Mouse (Mus musculus) lung, embryonic 14.5 days (tissue): ENCODE data around the gene Map4. TPM values are rescaled to one million over a fixed set of nuclear protein-coding genes. Genes with fewer than 3 reads are reported as not detected.

Experiments
- ATAC-seq: fragments of 200-750 bp; cut with Nextera tagmentation; 2 replicates; pipeline ENCODE4 v1.8.0; 2017; ENCODE audit warnings: mild to moderate bottlenecking, moderate TSS enrichment, moderate library complexity; ENCODE audit not compliant: insufficient read depth
- DNase-seq: peaks from one replicate; pipeline ENCODE4 v3.0.0-alpha.2; 2015
- H3K27ac ChIP-seq: fragments of 300-500 bp; sonication (generic); 2 replicates; pipeline ENCODE4 v1.5.1; 2014; ENCODE audit warnings: low read depth, mild to moderate bottlenecking, moderate library complexity
- H3K27me3 ChIP-seq: fragments of 300-500 bp; sonication (generic); 2 replicates; pipeline ENCODE4 v1.6.1; 2014; ENCODE audit warnings: low read length, control low read depth; ENCODE audit not compliant: insufficient read depth
- H3K36me3 ChIP-seq: fragments of 300-500 bp; sonication (generic); 2 replicates; pipeline ENCODE4 v1.6.1; 2014; ENCODE audit warnings: control low read depth; ENCODE audit not compliant: insufficient read depth
- H3K4me1 ChIP-seq: fragments of 300-500 bp; sonication (generic); 2 replicates; pipeline ENCODE4 v1.6.1; 2014; ENCODE audit warnings: antibody characterized with exemption, control low read depth; ENCODE audit not compliant: insufficient read depth
- H3K4me2 ChIP-seq: fragments of 300-500 bp; sonication (generic); 2 replicates; pipeline ENCODE4 v1.6.1; 2014; ENCODE audit warnings: mild to moderate bottlenecking
- H3K4me3 ChIP-seq: fragments of 300-500 bp; sonication (generic); 2 replicates; pipeline ENCODE4 v1.5.1; 2014; ENCODE audit warnings: low read depth, low read length
- H3K9ac ChIP-seq: fragments of 300-500 bp; sonication (generic); 2 replicates; pipeline ENCODE4 v1.6.1; 2014
- H3K9me3 ChIP-seq: fragments of 300-500 bp; sonication (generic); 2 replicates; pipeline ENCODE4 v1.6.1; 2016; ENCODE audit warnings: low read depth, low read length, control low read depth
- CTCF ChIP-seq: IDR thresholded peaks from 2 replicates; pipeline ENCODE4 v1.5.1; 2016; ENCODE audit warnings: antibody characterized with exemption, low read depth
- WGBS: fragments of 180-500 bp; shearing (Covaris S2); extraction: QIAGEN DNeasy Blood & Tissue Kit; methylation state at CpG from one replicate; pipeline ENCODE4 v1.1.7; 2014; 5-methylcytosine and 5-hydroxymethylcytosine counted together
- polyA plus RNA-seq: library from polyadenylated mRNA; unstranded; fragments of >200 nt; fragmentation: Nextera tagmentation; extraction: Ambion mirVana; gene quantifications from 2 replicates; pipeline ENCODE4 v1.2.1, GENCODE M21; 2014

The Map4 gene
- polyA plus RNA-seq, 1 experiment from 2014 or later, result 57.5 TPM

GRCm38 (mm10) chr9:109989084-109989483, 57.8 kb downstream of the Map4 start:
- H3K27ac ChIP-seq, result no peak overlapping the region
- peak; percentile 38 for DNase-seq
- no peak for TF ChIP-seq CTCF
- ATAC-seq, result no peak
- H3K9ac ChIP-seq, result no peak overlapping the region
- H3K4me2 ChIP-seq, result no peak overlapping the region
- no peaks in the 10 kb centered on the region for H3K9me3 ChIP-seq
- H3K27me3 ChIP-seq, result no peaks in the 10 kb centered on the region
- H3K36me3 ChIP-seq, result no peaks in the 10 kb centered on the region
- H3K4me1 ChIP-seq, result no peaks in the 10 kb centered on the region
- WGBS, result 73% methylated on average over 1 of the region's 1 CpGs
- no peak overlapping the region for H3K4me3 ChIP-seq

DNA sequence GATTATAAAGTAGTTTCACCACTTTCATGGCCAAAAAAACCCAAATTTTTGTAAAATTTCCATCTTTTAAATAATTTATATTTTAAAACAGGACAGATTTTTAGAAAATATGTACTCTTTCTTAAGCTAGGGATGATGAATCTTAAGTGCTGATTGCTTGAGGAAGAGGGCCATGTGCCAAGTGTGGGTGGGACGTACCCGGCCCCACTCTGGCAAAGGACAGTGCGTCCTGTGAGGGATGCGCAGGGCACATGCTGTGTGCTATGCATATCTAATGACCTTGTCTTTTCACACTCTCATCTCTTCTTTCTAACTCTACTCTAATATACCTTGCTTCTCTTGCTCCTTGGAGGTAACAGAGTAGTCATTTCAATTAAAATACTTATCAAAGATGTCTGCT, 66.2 kb downstream of the Map4 start:
- H3K27me3 ChIP-seq, result no peaks in the 10 kb centered on the region
- H3K27ac ChIP-seq, result no peak overlapping the region
- no peak overlapping the region for H3K9ac ChIP-seq
- no peaks in the 10 kb centered on the region for H3K4me1 ChIP-seq
- H3K36me3 ChIP-seq, result no peaks in the 10 kb centered on the region
- H3K9me3 ChIP-seq, result no peaks in the 10 kb centered on the region
- TF ChIP-seq CTCF, result no peak
- H3K4me2 ChIP-seq, result no peak overlapping the region
- 88% methylated on average over 4 of the region's 4 CpGs for WGBS
- ATAC-seq (no peak), DNase-seq (no peak)
- no peak overlapping the region for H3K4me3 ChIP-seq

DNA sequence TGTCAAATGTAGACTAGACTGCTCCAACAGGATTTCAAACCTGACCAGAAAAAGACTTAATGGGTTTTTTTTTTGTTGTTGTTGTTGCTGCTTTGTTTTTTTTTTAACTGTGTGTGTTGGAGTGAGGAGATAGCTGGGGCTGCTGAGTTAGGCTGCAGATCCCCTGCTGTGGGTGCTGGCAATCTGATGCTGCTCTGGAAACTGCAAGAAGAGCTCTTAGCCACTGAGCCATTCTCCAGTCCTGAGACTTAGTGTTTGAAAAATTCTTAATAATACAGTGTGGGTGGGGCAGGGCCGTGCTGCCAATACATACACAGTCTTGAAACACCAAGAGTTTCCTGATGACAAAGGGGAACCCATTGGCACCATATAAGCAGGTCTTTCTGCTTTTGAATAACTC, 70.7 kb downstream of the Map4 start:
- Histone ChIP-seq H3K36me3 (no peaks in the 10 kb centered on the region), H3K4me1 (no peaks in the 10 kb centered on the region), H3K9ac (no peak overlapping the region), H3K4me2 (no peak overlapping the region), H3K27me3 (no peaks in the 10 kb centered on the region), H3K27ac (no peak overlapping the region), H3K9me3 (no peaks in the 10 kb centered on the region), H3K4me3 (no peak overlapping the region)
- no peak for TF ChIP-seq CTCF
- ATAC-seq (no peak), DNase-seq (no peak)
- 65% methylated on average over 1 of the region's 1 CpGs for WGBS

DNA sequence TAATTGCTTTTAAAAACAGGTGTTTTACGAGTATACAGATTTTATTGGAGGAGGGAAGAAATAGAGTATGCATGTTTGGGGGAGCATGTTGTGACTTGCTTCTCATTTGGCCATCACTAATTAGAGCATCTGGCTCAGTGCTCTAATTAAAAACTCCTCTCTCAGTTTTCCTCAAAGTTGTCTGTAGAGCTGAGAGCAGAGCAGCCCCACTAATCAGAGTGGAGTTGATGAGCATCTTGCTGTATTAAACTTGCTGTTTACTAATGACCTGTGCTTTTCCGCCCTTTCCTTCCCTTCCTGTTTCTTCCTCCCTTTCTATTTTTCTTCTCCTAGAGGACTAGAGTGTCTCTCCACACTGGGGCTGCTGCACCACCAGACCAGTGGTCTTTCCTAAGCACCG, 71.2 kb downstream of the Map4 start:
- Histone ChIP-seq H3K27me3 (no peaks in the 10 kb centered on the region), H3K4me2 (no peak overlapping the region), H3K27ac (no peak overlapping the region), H3K36me3 (no peaks in the 10 kb centered on the region), H3K9ac (no peak overlapping the region), H3K4me1 (no peaks in the 10 kb centered on the region), H3K4me3 (no peak overlapping the region), H3K9me3 (no peaks in the 10 kb centered on the region)
- ATAC-seq (no peak), DNase-seq (no peak)
- TF ChIP-seq CTCF, result no peak
- 82% methylated on average over 3 of the region's 3 CpGs for WGBS

GRCm38 (mm10) chr9:110019224-110019623, 88.0 kb downstream of the Map4 start:
- Histone ChIP-seq H3K4me1 (no peaks in the 10 kb centered on the region), H3K4me2 (no peak overlapping the region), H3K36me3 (no peaks in the 10 kb centered on the region), H3K27ac (no peak overlapping the region), H3K27me3 (no peaks in the 10 kb centered on the region), H3K4me3 (no peak overlapping the region), H3K9ac (no peak overlapping the region), H3K9me3 (no peaks in the 10 kb centered on the region)
- WGBS, result 28% methylated on average over 7 of the region's 7 CpGs
- ATAC-seq (no peak), DNase-seq (peak; percentile 35)
- TF ChIP-seq CTCF, result no peak

DNA sequence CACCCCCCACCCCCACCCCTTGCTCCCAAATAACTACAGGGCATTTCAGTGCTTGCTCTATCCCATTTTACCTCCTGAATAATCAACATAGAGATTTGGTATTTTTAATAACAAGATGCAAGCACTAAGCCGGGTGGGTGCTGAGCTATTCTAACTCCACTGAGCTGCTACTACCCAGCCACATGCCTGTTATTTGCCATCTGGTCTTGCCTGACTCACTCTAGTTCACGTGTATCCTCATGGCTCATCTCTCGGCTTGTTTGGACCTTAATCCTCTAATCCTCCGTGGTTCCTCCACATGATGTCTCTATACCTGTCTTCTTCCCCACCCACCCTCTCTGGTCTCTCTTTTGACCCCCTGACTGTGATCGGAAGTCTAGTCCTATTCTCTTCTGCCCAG, 89.1 kb downstream of the Map4 start:
- DNase-seq (no peak), ATAC-seq (no peak)
- no peak overlapping the region for H3K4me2 ChIP-seq
- H3K4me3 ChIP-seq, result no peak overlapping the region
- no peak for TF ChIP-seq CTCF
- no peak overlapping the region for H3K9ac ChIP-seq
- no peaks in the 10 kb centered on the region for H3K36me3 ChIP-seq
- H3K4me1 ChIP-seq, result no peaks in the 10 kb centered on the region
- H3K9me3 ChIP-seq, result no peaks in the 10 kb centered on the region
- WGBS, result 67% methylated on average over 5 of the region's 5 CpGs
- H3K27me3 ChIP-seq, result no peaks in the 10 kb centered on the region
- no peak overlapping the region for H3K27ac ChIP-seq

DNA sequence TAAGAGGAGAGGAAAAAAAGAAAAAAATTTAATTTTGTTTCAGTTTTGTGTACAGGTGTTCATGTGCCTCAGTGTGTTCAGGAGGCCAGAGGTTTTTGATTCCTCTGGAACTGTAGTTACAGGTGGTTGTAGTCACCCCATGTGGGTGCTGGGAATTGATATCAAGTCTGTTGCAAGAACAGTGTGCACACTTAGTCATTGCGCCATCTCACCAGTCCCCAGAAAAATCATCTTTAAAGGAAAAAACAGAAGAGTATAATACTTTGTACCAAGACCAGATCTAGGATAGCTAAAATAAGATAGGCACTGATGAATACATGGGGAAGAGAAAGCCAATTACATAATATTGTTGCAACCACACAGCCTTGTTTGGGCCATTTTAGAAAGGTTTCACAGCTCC, 90.2 kb downstream of the Map4 start:
- Histone ChIP-seq H3K4me1 (no peaks in the 10 kb centered on the region), H3K27ac (no peak overlapping the region), H3K4me3 (no peak overlapping the region), H3K9ac (no peak overlapping the region), H3K9me3 (no peaks in the 10 kb centered on the region), H3K4me2 (no peak overlapping the region), H3K36me3 (0 out of 2 replicates have a peak, but pooled peaks cover 6% of the 10 kb centered on the region), H3K27me3 (no peaks in the 10 kb centered on the region)
- DNase-seq (no peak), ATAC-seq (no peak)
- TF ChIP-seq CTCF, result no peak
- WGBS, result 98% methylated on average over 1 of the region's 1 CpGs

DNA sequence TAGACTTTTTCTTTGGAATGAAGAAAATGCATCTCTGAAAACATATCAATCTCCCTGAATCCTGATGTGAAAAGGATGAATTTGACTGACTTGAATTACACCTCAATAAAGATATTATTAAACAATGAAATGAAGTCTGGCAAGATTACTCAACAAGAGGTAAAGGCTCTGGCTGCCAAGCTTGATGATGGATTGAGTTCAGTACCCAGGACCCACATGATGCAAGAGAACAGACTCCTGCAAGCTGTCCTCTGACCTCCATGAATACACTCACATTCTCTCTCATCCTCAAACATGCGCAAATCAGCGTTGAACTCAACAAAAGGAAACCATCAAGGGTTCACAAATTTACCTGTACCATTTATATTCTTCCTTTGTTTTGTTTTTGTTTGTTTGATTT, 90.9 kb downstream of the Map4 start:
- Histone ChIP-seq H3K4me3 (no peak overlapping the region), H3K27me3 (no peaks in the 10 kb centered on the region), H3K4me1 (no peaks in the 10 kb centered on the region), H3K4me2 (no peak overlapping the region), H3K9me3 (no peaks in the 10 kb centered on the region), H3K36me3 (0 out of 2 replicates have a peak, but pooled peaks cover 6% of the 10 kb centered on the region), H3K27ac (no peak overlapping the region), H3K9ac (no peak overlapping the region)
- WGBS, result 86% methylated on average over 2 of the region's 2 CpGs
- DNase-seq (no peak), ATAC-seq (no peak)
- no peak for TF ChIP-seq CTCF
